Mouse (Mus musculus): ENCODE data around the gene Strc.
"Not testable (repeated sequence)": the region's sequence is repeated elsewhere in the genome, so short reads cannot be mapped to it uniquely, and the experiment has no call there.

Strc gene

DNA sequence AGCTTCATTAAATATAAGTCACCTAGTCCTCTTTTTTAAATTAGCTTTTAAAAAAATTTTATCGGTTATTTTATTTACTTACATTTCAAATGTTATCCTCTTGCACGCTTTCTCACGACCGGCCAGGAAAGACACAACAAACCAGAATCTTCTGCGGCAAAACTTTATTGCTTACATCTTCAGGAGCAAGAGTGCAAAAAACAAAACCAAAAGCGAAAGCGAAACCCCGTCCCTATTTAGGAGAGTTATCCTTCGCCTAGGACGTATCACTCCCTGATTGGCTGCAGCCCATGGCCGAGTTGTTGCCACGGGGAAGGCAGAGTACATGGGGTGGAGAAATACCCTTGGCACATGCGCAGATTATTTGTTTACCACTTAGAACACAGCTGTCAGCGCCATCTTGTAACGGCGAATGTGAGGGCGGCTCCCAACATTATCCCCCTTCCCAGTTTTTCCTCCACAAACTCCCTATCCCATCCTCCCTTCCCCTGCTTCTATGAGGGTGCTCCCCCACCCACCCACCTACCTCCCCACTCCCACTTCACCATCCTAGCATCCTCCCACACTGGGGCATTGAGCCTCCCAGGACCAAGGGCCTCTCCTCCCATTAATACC is at the start of gene Strc:
Gene Strc, minus strand, starts transcription at position 208 of the 615 bp plus-strand sequence.
- not testable (repeated sequence) for DNase-seq (ENCODE audit: low read depth, low spot score)

DNA sequence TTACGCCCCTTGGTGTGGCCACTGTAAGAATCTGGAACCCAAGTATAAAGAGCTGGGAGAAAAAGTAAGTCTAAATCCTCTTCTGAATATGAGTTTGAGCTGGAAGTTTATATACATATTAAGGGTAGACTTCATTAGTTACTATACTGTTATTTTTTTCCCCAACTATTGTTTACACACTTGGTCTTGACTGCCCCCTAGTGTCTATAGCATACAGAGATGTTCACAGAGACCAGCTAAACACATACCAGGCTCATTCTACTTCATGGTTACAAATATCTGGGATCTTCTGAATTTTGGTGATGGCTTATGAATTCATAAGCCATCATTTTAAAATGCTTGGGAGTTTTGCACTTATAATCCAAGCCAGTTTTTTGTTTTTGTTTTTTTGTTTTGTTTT is 47.9 kb upstream of the Strc start:
- peak; percentile 28 for DNase-seq (ENCODE audit: low read depth, low spot score)

DNA sequence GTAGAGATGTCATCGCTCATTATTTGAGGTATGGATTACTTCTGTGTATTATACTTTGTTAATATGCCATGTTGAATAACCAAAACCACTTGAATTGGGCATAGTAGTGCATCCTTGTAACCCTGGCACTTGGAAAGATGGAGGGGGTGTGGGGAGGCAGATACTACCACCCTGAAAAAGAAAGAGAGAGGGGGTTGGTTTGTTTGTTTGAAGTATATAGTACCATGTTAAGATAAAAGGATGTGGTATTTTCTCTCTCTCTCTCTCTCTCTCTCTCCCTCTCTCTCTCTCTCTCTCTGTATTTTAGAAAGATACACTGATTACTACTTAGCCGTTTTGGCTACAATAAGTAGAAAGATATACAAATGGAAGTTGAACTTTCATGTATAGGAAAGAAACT is 38.9 kb upstream of the Strc start:
- DNase-seq (ENCODE audit: low read depth, low spot score): no peak

DNA sequence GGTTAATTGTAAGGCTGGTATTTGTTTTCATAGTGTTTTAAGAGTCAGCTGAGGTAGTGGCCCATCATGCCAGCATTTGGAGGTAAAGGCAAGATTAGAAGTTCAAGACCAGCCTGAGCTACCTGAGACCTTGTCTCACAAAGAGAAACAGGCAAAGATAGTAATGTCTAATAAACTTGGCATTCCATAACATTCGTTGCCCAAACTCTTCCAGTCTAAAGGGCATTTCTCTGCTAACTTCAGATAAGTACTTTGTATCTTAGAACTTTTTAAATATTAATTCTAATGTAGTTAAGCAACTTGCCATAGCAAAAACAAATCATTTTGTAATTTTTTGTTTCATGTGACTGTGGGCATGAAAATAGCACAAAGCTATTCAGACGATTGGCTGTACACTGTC is 36.2 kb upstream of the Strc start:
- no peak for DNase-seq (ENCODE audit: low read depth, low spot score)

DNA sequence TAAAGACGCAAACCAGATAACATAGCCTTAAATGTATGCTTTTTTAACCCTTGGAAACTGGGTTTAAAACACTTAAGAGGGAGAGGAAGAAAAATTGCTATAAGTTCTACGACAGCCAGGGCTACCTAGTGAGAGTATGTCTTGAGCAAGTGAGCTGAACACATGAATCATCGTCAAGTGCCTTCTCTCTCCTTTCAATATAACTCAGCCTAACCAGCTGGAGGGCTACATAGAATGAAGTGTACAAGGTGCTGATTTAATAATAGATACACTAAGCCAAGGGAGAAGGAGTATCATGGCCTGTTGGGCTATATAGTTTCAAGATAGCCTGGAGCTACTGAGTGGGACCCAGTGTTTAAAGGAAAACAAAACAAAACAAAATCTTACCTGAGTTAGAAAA is 31.5 kb upstream of the Strc start:
- DNase-seq (ENCODE audit: low read depth, low spot score): no peak

DNA sequence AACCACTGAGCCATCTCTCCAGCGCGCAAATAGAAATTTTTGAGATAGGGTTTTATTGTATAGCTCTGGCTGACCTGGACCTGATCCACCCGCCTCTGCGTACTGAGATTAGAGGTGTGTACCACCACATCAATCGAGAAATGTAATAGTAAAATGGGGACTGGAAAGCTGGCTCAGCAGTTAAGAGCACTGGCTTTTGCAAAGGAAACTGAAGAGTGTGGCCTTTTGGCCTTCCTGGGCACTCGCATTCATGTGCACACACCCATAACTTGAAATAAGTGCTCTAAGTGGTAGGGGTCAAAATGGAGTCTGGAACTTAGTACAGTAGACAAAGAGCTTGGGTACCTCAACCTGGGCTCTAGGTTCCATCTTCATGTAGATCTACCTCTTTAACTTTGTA is 29.4 kb upstream of the Strc start:
- no peak for DNase-seq (ENCODE audit: low read depth, low spot score)

DNA sequence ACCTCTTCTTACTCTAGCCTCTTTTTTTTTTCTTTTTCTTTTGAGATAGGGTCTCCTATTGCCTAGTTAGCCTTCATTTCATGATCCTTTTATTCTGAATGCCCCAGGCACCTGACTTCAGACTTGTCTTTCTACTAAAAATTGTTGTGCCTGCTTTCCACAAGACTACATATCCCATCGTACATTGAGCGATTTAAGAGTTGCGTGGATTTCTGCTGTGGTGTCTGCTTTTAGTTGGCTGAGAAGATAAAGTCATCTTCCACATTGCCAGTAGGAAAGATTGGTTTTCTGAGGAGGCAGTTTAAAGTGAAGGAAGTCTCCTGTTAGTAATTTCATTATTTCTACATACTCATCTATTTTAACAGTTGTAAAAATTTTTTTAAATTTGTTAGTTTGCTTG is 28.6 kb upstream of the Strc start:
- peak; percentile 56 for DNase-seq (ENCODE audit: low read depth, low spot score)

DNA sequence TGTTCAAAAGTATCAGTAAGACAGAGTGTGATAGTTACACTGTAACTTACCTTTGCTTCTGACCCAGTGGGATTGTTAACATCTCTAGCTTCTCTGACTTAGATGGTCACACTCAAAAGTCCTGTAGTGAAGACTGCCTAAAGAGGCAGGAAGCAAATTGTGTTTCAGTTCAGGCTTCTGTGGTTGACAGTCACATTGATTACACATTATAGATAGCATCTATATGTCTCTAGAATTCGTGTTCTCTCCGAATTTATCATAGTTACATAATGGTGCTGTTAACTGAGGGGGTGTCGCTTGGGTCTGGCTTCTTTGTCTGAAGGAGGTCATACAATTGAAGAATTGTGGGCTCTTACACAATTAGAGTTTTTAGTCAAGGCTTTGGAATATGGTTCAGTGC is 28.1 kb upstream of the Strc start:
- no peak for DNase-seq (ENCODE audit: low read depth, low spot score)

DNA sequence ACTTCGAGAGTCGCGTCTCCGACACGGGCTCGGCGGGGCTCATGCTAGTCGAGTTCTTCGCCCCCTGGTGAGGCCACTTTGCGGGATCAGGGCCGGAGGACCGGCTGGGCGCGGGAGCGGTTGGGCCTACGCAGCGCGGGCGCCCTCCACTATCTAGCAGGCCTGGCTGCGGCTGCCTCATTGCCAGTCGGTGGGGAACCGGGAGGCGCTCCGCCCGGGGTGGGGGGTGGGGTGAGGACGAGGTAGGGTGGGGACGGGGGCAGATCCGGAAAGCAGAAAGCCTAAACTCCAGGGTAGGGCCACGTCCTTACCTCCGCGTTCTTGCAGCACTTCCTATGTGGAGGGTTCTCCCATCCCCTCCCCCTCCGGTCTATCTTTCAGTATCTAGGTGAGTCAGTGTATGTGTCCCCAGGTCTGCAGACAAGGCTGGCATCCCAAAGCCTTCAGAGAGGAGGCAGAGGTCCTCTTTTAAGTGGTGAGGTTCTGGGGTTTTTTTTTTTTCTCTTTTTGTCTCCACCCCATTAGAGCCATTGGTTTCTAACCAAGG is 27.2 kb upstream of the Strc start:
- DNase-seq (ENCODE audit: low read depth, low spot score): peak; percentile 71

DNA sequence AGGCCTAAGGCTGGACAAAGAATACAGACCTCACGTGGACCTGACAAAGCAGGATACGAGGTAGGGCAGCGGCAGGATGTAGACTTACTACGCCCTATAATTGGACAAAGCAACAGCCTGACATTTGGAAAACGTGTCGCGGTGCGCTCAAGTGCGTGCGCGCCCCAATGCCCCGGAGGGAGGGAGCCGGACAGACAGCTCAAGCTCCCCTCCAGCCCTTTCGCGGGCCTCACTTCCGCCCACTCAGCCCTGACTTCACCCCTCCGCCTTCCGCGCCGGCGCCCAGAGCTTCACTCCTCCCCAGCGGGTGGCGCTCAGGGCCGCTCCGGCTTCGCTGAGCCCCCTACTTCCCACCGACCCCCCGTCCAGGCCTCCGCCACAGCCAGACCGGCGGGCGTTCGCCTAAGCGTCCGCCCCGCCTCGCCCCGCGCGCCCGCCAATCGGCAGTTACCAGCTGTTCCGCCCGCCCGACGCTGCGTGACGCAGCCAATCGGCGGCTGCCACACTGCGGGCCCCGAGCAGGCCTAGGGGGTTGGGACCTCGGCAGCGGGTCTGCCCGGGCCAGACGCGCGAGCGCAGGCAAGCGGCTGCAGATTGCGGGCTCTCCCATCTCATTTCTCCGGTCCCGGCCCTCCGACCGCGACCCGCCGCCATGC is 26.5 kb upstream of the Strc start, which contains the start of the genes Pdia3 and Catsper2:
Gene Pdia3, plus strand, starts transcription at position 389 of the 656 bp plus-strand sequence.
Gene Catsper2, minus strand, starts transcription at position 406 of the 656 bp plus-strand sequence.
- DNase-seq (ENCODE audit: low read depth, low spot score): peak; percentile 98

DNA sequence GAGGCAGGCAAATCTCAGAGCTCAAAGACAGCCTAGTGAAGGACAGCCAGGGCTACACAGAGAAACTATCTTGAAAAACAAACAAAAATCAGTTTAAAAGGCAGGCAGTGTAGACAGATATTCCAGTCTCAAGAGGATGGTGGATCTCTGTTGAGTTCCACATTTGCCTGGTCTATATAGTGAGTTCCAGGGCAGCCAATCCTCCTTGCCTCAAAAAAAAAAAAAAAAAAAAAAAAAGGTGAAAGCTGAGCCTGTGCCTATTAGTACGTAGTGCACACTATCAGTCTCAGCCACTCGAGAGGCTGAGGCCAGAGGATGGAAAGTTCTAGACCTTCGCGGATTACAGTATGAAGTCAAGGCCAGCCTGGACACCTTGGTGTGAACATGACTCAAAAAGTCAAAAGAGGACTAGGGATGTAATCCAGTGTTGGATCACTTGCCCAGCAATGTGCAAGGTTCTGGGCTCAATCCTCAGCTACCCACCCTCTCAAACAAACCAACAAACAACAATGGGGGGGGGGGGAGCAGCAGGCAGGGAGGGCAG is 25.9 kb upstream of the Strc start:
- DNase-seq (ENCODE audit: low read depth, low spot score): no peak

DNA sequence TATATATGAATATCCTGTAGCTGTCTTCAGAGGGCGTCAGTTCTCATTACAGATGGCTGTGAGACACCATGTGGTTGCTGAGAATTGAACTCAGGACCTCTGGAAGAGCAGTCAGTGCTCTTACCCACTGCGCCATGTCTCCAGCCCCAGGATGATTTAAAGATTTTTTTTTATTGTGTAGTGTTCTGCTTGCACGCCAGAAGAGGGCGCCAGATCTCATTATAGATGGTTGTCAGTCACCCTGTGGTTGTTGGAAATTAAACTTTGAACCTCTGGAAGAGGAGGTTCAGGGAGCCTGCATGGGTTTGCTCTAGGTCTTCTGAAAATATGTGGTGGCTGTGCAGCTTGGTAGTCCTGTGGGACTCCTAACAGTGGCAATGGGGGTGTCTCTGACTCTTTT is 21.2 kb upstream of the Strc start:
- DNase-seq (ENCODE audit: low read depth, low spot score): peak; percentile 57

DNA sequence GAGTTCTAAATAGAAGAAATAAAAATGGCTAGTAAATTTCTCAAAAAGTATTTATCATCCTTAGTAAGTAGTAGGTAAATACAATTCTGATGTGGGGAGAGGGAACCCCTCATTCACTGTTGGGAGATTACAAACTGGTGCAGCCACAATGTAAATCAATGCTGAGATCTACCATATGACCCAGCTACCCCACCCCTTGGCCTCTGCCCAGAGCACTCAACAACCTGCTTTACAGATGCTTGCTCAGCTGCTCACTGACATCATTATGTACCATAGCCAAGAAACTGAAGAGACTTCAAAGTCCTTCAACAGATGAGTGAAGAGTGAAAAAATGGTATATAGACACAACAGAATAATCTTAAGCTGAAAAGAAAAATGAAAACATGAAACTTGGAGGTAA is 16.3 kb upstream of the Strc start:
- DNase-seq (ENCODE audit: low read depth, low spot score): no peak

DNA sequence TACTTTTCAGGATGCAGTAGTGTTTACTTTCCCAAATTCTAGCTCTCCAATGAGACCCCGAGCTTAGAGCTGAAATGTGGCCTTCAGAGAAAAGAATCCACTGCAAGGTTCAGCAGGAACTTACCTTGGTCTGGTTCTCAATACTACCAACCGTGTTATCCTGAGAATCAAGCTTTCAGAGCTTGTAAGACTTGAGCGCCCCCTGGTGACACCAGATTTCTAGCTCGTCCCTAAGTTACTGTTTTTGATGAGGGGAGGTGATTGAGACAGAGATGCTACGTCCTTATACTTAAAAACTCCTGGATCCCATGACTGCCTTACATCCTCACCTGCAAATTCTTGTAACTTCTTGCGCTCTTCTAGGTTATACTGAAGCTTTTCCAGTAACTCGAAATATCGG is 9.7 kb upstream of the Strc start:
- DNase-seq (ENCODE audit: low read depth, low spot score): peak; percentile 95

DNA sequence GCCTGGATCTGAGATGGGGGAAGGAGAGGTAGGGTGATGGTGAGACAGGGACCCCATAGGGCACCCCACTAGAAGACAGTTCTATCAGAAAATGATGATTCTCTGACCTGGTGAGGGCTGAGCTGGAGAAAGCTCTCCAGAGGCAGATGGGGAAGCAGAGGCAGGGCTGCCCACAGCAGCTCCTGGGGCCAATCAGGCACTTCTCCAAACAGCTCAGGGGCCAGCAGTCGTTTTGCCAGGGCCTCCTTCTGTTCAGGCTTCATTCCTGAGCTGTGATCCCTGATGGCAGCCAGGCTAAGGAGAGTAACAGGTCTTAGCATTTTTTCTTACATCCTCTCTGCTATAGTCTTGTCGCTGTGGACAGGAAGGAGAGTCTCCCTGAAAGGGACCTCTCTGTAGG is 12.2 kb downstream of the Strc start:
- DNase-seq (ENCODE audit: low read depth, low spot score): no peak

DNA sequence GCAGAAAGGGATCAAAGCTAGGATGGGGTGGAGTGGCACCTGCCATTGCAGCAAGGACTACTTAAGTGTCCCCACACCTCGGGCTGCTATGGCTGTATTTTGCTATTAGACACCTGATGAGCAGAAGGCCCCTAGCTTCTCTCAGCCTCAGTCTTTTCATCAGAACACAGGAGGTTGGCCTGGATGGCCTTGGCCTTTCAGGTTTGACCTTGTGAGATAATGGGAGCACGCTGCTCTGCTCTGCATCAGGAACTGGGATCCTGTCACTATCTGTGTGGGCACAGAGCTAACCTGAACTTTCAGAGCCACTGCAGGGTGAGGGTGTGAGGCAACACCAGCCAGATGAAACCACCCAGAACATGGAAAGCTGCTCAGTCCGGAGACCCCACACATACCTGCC is 14.7 kb downstream of the Strc start:
- no peak for DNase-seq (ENCODE audit: low read depth, low spot score)

DNA sequence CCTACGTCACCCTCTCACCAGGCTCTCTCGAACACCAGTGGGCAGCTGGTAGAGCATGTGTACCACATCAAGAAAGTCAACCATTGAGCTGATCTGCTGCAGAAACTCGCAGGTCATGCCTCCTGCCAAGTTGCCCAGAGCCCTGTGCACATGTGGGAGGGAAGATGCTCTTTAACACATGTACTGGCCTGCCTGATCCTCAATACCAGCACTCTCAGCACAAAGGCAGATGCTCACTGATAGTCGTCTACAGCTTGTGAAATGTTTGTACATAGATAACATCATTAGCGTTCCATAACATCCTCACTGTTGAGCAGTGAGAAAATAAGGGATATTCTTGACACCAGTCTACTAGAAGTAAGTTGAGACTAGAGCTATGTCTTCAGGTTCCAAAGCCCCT is 16.0 kb downstream of the Strc start:
- DNase-seq (ENCODE audit: low read depth, low spot score): no peak

DNA sequence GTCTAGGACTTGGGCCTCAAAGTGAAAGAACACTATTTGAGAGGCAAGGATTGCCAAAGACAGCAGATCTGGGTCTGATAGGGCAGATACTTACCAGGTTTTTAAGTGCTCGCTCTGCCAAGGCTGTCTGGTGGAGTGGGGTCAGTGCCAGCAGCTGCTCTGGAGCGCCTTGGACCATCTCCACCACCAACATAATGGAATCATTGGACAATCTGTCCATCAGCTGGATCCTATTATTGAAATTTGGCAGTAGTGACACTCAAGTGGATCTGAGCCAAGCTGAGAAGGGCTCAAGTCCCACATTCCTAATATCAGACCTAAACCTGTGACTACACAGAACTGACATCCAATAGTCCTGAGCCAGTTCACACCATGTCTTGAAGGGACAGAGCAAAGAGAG is 18.1 kb downstream of the Strc start:
- DNase-seq (ENCODE audit: low read depth, low spot score): peak; percentile 74

DNA sequence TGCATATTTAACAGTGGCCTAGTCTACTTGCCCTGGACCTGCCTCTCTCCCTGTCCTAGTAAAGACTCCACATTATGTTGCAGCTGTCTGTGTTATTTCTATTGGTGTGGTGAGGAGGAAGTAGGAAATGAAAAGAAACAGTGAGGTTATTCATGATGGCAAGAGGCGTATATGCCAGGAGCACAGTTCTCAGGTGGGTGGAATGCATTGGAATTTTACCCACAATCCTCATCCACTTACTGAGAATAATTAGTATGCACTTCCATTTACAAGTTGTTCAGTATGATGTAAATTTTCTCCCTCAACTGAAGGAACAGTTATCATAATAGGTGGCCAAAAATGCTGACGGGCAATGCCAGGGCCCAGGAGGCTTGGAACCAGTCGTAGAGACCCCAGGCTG is 23.3 kb downstream of the Strc start:
- DNase-seq (ENCODE audit: low read depth, low spot score): peak; percentile 68

DNA sequence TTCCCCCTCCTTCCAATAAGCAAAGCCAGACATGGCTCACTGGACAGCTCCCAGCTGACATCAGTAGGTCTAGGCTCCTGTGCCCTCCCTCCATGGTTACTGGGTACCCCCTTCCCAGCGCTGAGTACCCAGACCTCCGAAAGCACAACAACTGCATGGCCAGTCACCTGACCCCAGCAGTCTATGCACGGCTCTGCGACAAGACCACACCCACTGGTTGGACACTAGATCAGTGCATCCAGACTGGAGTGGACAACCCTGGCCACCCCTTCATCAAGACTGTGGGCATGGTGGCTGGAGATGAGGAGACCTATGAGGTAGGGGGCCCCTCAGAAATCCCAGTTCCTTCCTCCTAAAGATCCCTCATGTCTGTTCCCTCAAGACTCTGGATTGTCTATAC is 27.5 kb downstream of the Strc start:
- no peak for DNase-seq (ENCODE audit: low read depth, low spot score)

DNA sequence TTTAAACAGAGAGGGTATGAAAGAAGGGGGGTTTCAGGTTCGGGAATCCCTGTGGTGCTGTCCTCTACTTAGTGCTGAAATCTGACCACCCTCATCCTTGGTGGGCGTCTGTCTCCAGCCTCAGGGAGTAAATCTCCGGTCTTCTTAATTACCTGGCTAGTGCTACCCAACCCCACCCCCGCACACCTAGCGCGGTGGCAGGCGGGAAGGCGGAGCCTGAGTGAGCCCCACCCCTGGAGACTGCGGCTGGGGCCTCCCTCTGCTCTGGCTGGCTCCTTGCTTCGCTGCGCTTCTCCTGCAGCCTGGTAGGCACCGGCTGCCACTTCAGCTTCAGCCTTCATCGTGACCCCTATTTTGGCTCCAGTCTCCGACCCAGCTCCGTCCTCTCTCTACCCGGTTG is 28.6 kb downstream of the Strc start:
- peak; percentile 96 for DNase-seq (ENCODE audit: low read depth, low spot score)

DNA sequence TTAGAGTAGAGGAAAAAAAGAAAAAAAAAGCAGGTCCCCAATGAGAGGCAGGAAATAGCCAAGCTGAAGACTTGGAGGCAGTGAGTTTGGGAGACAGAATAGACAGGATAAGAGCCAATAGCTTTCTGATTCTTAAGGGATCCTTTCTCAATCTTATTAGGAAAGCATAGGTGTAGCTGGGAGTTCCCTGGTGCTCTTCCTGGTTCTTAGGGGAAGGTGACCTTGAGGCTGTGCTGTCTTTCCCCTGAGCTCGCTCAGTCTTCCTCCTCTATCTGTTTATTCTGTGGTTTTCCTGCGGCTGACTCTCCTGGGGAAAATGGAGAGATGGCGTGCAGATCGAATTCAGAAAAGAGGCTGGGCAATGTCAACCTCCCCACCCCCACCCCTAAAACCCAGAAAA is 29.0 kb downstream of the Strc start:
- no peak for DNase-seq (ENCODE audit: low read depth, low spot score)

DNA sequence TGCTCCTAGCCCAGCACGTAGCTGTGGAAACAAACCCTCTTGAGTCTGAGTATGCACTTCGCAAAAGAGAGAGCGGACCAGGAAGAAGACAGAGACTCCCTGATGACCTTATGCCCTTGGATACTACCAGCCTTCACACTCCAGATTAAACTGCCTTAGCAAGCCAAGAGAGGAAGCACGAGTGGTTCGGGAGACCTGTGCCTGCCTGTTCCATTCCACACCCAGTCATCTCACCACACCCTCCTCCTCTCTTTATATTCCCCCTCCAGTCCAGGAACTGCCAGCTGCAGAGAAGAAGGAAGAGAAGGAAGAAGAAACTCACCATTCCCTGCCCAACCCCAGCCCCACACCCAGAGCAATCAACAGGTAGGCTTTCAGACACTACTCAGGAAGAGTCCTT is 29.5 kb downstream of the Strc start, which contains the start of gene Ckmt1:
Gene Ckmt1, plus strand, starts transcription at position 221 of the 400 bp plus-strand sequence.
- no peak for DNase-seq (ENCODE audit: low read depth, low spot score)
